Mouse (Mus musculus) thymus, postnatal 36 days (tissue): Measurements from ENCODE around the gene Igfbp2.

ENCODE experiments used
- DNase-seq, 2 experiments: peaks; one replicate each; pipeline ENCODE4 v3.0.0; 2022; ENCODE audit warnings: mixed read lengths in 2 of 2

The Igfbp2 gene

DNA sequence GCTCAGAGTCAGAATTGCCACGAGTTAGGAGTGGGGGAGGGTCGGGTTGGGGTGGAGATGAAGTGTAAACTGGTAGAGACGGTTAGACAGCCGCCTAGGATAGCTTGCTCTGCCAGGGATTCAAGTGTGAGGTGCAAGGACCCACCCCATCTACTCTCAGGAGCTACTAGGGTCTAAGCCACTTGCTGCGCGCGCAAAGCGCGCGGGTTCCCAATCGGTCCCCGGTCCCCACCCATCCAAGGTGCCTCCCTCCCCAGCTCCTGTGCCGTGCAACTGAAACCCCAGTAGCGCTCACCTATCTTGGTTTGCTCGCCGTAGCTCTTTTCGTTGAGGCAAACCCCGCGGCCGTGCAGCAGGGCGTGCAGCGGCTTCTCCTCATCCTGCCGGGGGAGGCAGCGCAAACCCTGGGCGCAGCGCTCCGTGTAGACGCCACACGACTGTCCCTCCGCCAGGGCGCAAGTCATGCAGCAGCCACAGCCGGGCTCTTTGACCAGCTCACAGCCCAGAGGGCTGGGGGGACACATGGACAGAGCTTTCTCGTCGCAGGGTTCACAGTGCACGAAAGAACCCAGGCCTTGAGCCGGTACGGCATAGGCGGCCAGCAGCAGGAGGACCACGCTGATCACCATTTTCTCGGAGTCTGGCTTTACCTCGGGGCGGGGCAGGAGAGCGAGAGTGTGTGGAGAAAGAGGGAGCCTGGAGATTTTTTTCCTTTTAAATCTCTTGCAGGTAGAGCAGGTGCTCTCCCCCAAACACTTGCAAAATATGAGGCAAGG is 49.4 kb downstream of the Igfbp2 start:
- DNase-seq = no peak

- DNase-seq = no peak
Observed at GRCm38 (mm10) chr1:72874287-72875211, 50.2 kb downstream of the Igfbp2 start, which contains the start of gene Igfbp5. Gene Igfbp5, minus strand, starts transcription at chr1:72874884.

GRCm38 (mm10) chr1:72875708-72876107 is 51.4 kb downstream of the Igfbp2 start:
- DNase-seq = no peak

DNA sequence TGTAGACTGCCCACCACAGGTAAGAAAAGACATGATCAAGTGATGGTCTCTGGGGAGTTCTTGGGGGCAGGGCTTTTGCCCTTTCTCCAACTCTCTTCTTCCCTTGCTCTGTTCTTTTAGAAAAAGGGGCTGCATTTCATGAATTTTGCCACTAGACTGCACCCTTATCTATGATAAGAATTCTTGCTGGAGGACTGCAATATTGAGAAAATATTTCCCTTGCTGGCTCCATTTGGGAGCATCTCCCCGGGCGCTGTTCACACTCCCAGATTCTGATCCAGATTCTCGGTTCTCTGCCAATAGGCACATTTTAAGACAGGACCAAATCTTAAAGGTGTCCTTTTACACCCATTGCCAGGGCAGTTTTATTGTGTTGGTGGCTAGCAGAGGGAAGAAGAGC is 51.8 kb downstream of the Igfbp2 start:
- no peak for DNase-seq

- no peak for DNase-seq
Observed at GRCm38 (mm10) chr1:72877892-72878291, 53.6 kb downstream of the Igfbp2 start.

GRCm38 (mm10) chr1:72878473-72879318 is 54.4 kb downstream of the Igfbp2 start:
- no peak for DNase-seq

DNA sequence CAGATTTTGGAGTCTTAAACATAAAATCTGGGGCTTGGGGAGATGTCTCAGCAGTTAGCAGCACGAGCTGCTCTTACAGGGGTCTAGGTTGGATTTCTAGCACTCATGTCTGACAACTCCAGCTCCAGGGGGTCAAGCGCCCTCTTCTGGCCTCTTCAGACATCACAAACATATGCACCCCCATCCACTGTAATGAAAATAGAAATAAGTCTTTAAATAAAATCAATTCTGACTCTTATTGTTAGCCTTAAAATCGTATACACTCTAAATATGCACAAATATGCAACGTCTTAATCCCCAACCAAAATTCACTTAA is 55.0 kb downstream of the Igfbp2 start:
- DNase-seq = no peak

DNA sequence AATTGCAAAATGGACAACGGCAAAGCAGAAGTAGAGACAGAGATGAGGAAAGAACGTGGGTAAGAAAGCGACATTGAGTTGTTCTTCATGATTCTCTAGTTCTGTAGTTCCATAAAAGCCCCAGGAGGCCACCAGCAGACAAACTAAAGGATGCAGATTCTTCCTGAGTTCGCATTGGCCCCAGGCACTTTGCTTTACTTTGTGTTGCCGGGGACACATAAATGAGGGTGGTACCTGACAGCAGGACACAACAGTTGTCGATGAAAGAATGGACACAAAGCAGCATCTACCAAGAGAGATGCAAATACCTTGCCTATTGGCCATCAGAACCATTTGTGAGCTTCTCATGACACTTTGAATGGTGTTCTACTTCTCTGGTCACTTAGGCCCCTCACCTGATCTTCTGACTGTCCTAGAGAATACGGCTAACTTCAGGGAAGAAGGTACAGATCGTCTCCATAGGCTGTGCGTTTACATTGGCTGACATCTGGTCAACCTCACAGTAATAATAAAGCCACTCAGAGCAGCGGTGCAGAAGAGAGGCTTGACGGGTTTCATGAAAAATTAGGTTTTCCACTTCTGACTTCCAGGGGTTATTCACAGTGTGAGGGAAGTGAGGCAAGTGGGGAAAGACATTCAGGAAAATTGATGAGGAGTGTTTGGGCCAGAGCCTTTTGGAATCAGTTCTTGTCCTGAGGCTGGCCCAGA is 61.0 kb downstream of the Igfbp2 start:
- DNase-seq = no peak

- no peak for DNase-seq
Observed at GRCm38 (mm10) chr1:72885819-72886169, 61.5 kb downstream of the Igfbp2 start.

- DNase-seq = no peak
Observed at GRCm38 (mm10) chr1:72887910-72888309, 63.6 kb downstream of the Igfbp2 start.

GRCm38 (mm10) chr1:72895821-72896220 is 71.5 kb downstream of the Igfbp2 start:
- DNase-seq = no peak
